In the genomic region with DNA sequence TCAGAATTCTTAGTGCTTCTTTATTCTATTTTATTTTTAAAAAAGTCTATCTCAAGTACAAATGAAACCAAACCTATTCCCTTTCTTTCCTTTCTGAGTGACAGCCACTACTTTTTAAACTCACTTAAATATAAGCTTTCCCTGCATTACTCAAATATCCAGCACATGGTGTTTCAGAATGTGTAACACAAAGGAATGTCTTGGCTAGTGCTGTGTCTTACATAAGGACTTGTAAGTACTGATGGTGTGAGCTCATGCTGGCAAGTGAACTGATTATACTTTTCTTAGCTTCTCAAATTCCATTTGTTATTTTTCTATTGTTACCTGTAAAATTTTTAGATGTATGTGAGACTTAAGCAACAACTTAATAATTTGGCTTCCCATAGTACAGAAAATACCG, we compare ENCODE assay signal across 23 mouse cellular contexts.
DNase-seq lines count a peak whose midpoint lies in the region; ATAC-seq and TF ChIP-seq lines count a peak whose summit lies in the region.
"Had no signal": no experiment of that assay in that cellular context is flagged by ENCODE, and none has a peak within 500 bp of the region (broad histone marks: within the 10 kb centered on the region; RNA-seq: fewer than 3 reads in every experiment).

No protein-coding gene starts in this region.

- no peak for TF ChIP-seq EP300 in lung, postnatal 0 days (IDR thresholded peaks at IDR 0.05)

- WGBS in heart, embryonic 10.5 days, result 86% methylated on average over 1 of the region's 1 CpGs
- WGBS in lung, postnatal 0 days, result 87% methylated on average over 1 of the region's 1 CpGs

- H3K36me3 ChIP-seq in heart, embryonic 10.5 days, result no peaks in the 10 kb centered on the region
- no peaks in the 10 kb centered on the region for H3K36me3 ChIP-seq in lung, postnatal 0 days (ENCODE audit: insufficient read depth, low read length)
- H3K36me3 ChIP-seq: embryonic facial prominence, embryonic 12.5 days; forebrain, embryonic 10.5 days; hindbrain, embryonic 12.5 days; hindbrain, embryonic 15.5 days had no signal

- ATAC-seq in lung, postnatal 0 days, result no peak
- ATAC-seq in erythroblast, adult 5-6 weeks (replicated peaks; ENCODE audit: low FRiP score, poor library complexity, severe bottlenecking), result no peak
- ATAC-seq: activated CD4-positive, CD25-positive, alpha-beta regulatory T cell, adult 4 months; CD4-positive, CD25-positive, alpha-beta regulatory T cell, adult 4 months; forebrain, embryonic 13.5 days; forebrain, embryonic 16.5 days; intestine, postnatal 0 days had no signal

- no peak overlapping the region for H3K4me3 ChIP-seq in heart, embryonic 10.5 days
- H3K4me3 ChIP-seq in lung, postnatal 0 days (ENCODE audit: low read depth, low read length), result no peak overlapping the region
- H3K4me3 ChIP-seq: embryonic facial prominence, embryonic 12.5 days; forebrain, embryonic 10.5 days; forebrain, embryonic 13.5 days; heart, adult 2 months; hindbrain, embryonic 12.5 days; hindbrain, embryonic 15.5 days had no signal

- no peaks in the 10 kb centered on the region for H3K27me3 ChIP-seq in heart, embryonic 10.5 days (ENCODE audit: insufficient read depth, poor library complexity, severe bottlenecking)
- no peaks in the 10 kb centered on the region for H3K27me3 ChIP-seq in lung, postnatal 0 days (replicated peaks; ENCODE audit: insufficient read depth, low read length)
- H3K27me3 ChIP-seq: embryonic facial prominence, embryonic 12.5 days; forebrain, embryonic 13.5 days; hindbrain, embryonic 12.5 days; hindbrain, embryonic 15.5 days had no signal

- no peak overlapping the region for H3K4me2 ChIP-seq in lung, postnatal 0 days (replicated peaks; ENCODE audit: low read depth, low read length)
- H3K4me2 ChIP-seq: embryonic facial prominence, embryonic 12.5 days; forebrain, embryonic 13.5 days; heart, embryonic 11.5 days; hindbrain, embryonic 12.5 days; hindbrain, embryonic 15.5 days had no signal

- DNase-seq in heart, adult 11 months, result peak; percentile 13
- no peak for DNase-seq in heart, embryonic 10.5 days (ENCODE audit: low spot score)
- DNase-seq in lung, postnatal 0 days (ENCODE audit: low spot score), result peak; percentile 9
- DNase-seq in lung, adult 18-20 months, result no peak
- peak; percentile 64 for DNase-seq in brain, adult 2 months (ENCODE audit: low read depth, low spot score)
- DNase-seq in telencephalon, adult 2 months (ENCODE audit: low read depth, low spot score), result peak; percentile 63
- DNase-seq: adrenal gland, adult 8-10 months; adrenal gland, postnatal 25 days; cerebellum, adult 18-20 months; cerebellum, postnatal 14 days; gastrocnemius, postnatal 25 days; heart, adult 2 months had no signal

- H3K27ac ChIP-seq in heart, embryonic 10.5 days, result no peak overlapping the region
- no peak overlapping the region for H3K27ac ChIP-seq in lung, postnatal 0 days (ENCODE audit: low read length)
- H3K27ac ChIP-seq: embryonic facial prominence, embryonic 12.5 days; forebrain, embryonic 10.5 days; forebrain, embryonic 13.5 days; heart, adult 2 months; hindbrain, embryonic 12.5 days; hindbrain, embryonic 15.5 days had no signal

- no peak overlapping the region for H3K9ac ChIP-seq in lung, postnatal 0 days (replicated peaks; ENCODE audit: low read depth)
- H3K9ac ChIP-seq: embryonic facial prominence, embryonic 12.5 days; forebrain, embryonic 13.5 days; hindbrain, embryonic 12.5 days; hindbrain, embryonic 15.5 days had no signal

- no peaks in the 10 kb centered on the region for H3K4me1 ChIP-seq in heart, embryonic 10.5 days
- H3K4me1 ChIP-seq in lung, postnatal 0 days (ENCODE audit: insufficient read depth, low read depth, low read length), result no peaks in the 10 kb centered on the region
- H3K4me1 ChIP-seq: embryonic facial prominence, embryonic 12.5 days; forebrain, embryonic 10.5 days; forebrain, embryonic 13.5 days; hindbrain, embryonic 12.5 days; hindbrain, embryonic 15.5 days had no signal

- no peak for TF ChIP-seq CTCF in lung, postnatal 0 days (IDR thresholded peaks at IDR 0.05)

- H3K9me3 ChIP-seq in heart, embryonic 10.5 days, result no peaks in the 10 kb centered on the region
- H3K9me3 ChIP-seq in lung, postnatal 0 days (ENCODE audit: low read length), result no peaks in the 10 kb centered on the region
- H3K9me3 ChIP-seq: embryonic facial prominence, embryonic 12.5 days; forebrain, embryonic 10.5 days; forebrain, embryonic 13.5 days; hindbrain, embryonic 12.5 days; hindbrain, embryonic 15.5 days had no signal

Comparison
In these comparisons a context has a peak if more than half of its experiments do, and no peak if none do; other contexts are left out.
1. DNase-seq: peak in heart, adult 11 months (single experiment), lung, postnatal 0 days (single experiment), brain, adult 2 months (single experiment) and telencephalon, adult 2 months (single experiment); none in heart, embryonic 10.5 days (single experiment) and lung, adult 18-20 months (0 of 2).